Mouse (Mus musculus): ENCODE measurements around the gene Pou2f3.

- TF ChIP-seq CTCF (IDR thresholded peaks at IDR 0.05; ENCODE audit: low read depth, low read length) = no peak
- TF ChIP-seq POLR2AphosphoS5 (IDR thresholded peaks at IDR 0.05; ENCODE audit: insufficient replicate concordance, low read depth, low read length) = no peak
- no peak for TF ChIP-seq GATA2 (IDR thresholded peaks at IDR 0.05; ENCODE audit: borderline replicate concordance, low read depth, low read length)
- no peak for TF ChIP-seq TAL1 (conservative IDR thresholded peaks at IDR 0.05; ENCODE audit: low read depth, low read length)
Observed at GRCm38 (mm10) chr9:43235336-43235735, 25.2 kb upstream of the Pou2f3 start.
